Mouse (Mus musculus) C2C12 (cell line): ENCODE measurements around the gene Calr4. TPM values are rescaled to one million over a fixed set of nuclear protein-coding genes. Genes with fewer than 3 reads are reported as not detected.

ENCODE experiments used
- H3K27me3 ChIP-seq: one replicate; pipeline ENCODE4 v1.6.1; 2011; ENCODE audit not compliant: control insufficient read depth, insufficient read depth, insufficient read length
- H3K36me3 ChIP-seq: one replicate; pipeline ENCODE4 v1.6.1; 2011; ENCODE audit not compliant: control insufficient read depth, insufficient read depth
- H3K4me3 ChIP-seq: one replicate; pipeline ENCODE4 v1.5.1; 2011; ENCODE audit warnings: mild to moderate bottlenecking, control low read depth; ENCODE audit not compliant: poor library complexity, insufficient read depth, severe bottlenecking
- H3K79me2 ChIP-seq: one replicate; pipeline ENCODE4 v1.6.1; 2011; ENCODE audit not compliant: control insufficient read depth, insufficient read depth
- H3K79me3 ChIP-seq: one replicate; pipeline ENCODE4 v1.6.1; 2011; ENCODE audit warnings: low read depth, control low read depth
- H3ac ChIP-seq: one replicate; pipeline ENCODE3; 2011; ENCODE audit warnings: low read depth; ENCODE audit not compliant: control insufficient read depth, insufficient read length
- CEBPB ChIP-seq: IDR thresholded peaks from one replicate; pipeline ENCODE4 v1.6.1; 2011; ENCODE audit warnings: low read depth, mild to moderate bottlenecking, control low read depth, moderate library complexity
- CTCF ChIP-seq: IDR thresholded peaks from one replicate; pipeline ENCODE4 v1.5.1; 2011; ENCODE audit not compliant: control insufficient read depth, insufficient read depth, insufficient read length
- FOSL1 ChIP-seq: IDR thresholded peaks from one replicate; pipeline ENCODE4 v1.8.0; 2011; ENCODE audit warnings: mild to moderate bottlenecking, low read length; ENCODE audit not compliant: poor library complexity, insufficient read depth, severe bottlenecking
- MAX ChIP-seq: IDR thresholded peaks from one replicate; pipeline ENCODE4 v1.6.1; 2011; ENCODE audit warnings: mild to moderate bottlenecking, control low read depth
- MYOD1 ChIP-seq: IDR thresholded peaks from one replicate; pipeline ENCODE4 v1.6.1; 2011; ENCODE audit warnings: low read depth; ENCODE audit not compliant: control insufficient read depth, insufficient read length
- MYOG ChIP-seq: IDR thresholded peaks from one replicate; pipeline ENCODE4 v1.6.1; 2011; ENCODE audit not compliant: control insufficient read depth, insufficient read length; ENCODE audit errors: extremely low read depth
- USF1 ChIP-seq: IDR thresholded peaks from one replicate; pipeline ENCODE4 v1.6.1; 2011; ENCODE audit warnings: low read depth, mild to moderate bottlenecking, control low read depth, moderate library complexity
- polyA plus RNA-seq: library from polyadenylated mRNA; unstranded; fragments of >200 nt; fragmentation: generic; extraction: Trizol; gene quantifications from one replicate; pipeline ENCODE4 v1.2.1, GENCODE M21; 2012; ENCODE audit warnings: missing spikeins

The Calr4 gene
- polyA plus RNA-seq, 1 experiment, result 0.04 TPM

- H3K27me3 ChIP-seq, result no peaks in the 10 kb centered on the region
- H3K4me3 ChIP-seq, result no peak overlapping the region
- H3K79me3 ChIP-seq, result peaks cover 14% of the 10 kb centered on the region
- no peak overlapping the region for H3ac ChIP-seq
- no peak for TF ChIP-seq FOSL1
- no peak for TF ChIP-seq MYOG
- no peak for TF ChIP-seq CEBPB
- peaks cover 51% of the 10 kb centered on the region for H3K79me2 ChIP-seq
- no peaks in the 10 kb centered on the region for H3K36me3 ChIP-seq
These were observed 35.2 kb upstream of the Calr4 start for GRCm38 (mm10) chr4:109199069-109199468.

GRCm38 (mm10) chr4:109201582-109202424, 32.5 kb upstream of the Calr4 start, which contains the start of gene Osbpl9:
Osbpl9 (minus strand) TSS chr4:109202272.
- no peaks in the 10 kb centered on the region for H3K36me3 ChIP-seq
- H3ac ChIP-seq, result peak within 1 kb of the TSS; percentile 76
- peaks cover 34% of the 10 kb centered on the region for H3K79me2 ChIP-seq
- H3K27me3 ChIP-seq, result no peaks in the 10 kb centered on the region
- TF ChIP-seq MAX, result peak; percentile 33
- no peak for TF ChIP-seq FOSL1
- TF ChIP-seq CEBPB, result no peak
- peak within 1 kb of the TSS; percentile 78 for H3K4me3 ChIP-seq
- peaks cover 11% of the 10 kb centered on the region for H3K79me3 ChIP-seq

- H3K4me3 ChIP-seq, result no peak overlapping the region
- no peak overlapping the region for H3ac ChIP-seq
- H3K36me3 ChIP-seq, result no peaks in the 10 kb centered on the region
- TF ChIP-seq FOSL1 (no peak), CTCF (no peak), MYOG (no peak), MAX (no peak), CEBPB (no peak), USF1 (no peak), MYOD1 (no peak)
- H3K79me3 ChIP-seq, result peaks cover 9% of the 10 kb centered on the region
- H3K27me3 ChIP-seq, result no peaks in the 10 kb centered on the region
- peaks cover 23% of the 10 kb centered on the region for H3K79me2 ChIP-seq
These were observed 30.4 kb upstream of the Calr4 start for GRCm38 (mm10) chr4:109203931-109204330.

GRCm38 (mm10) chr4:109204416-109204815, 29.9 kb upstream of the Calr4 start:
- H3K36me3 ChIP-seq, result no peaks in the 10 kb centered on the region
- TF ChIP-seq CEBPB, result peak; percentile 9
- TF ChIP-seq MYOD1, result no peak
- no peak overlapping the region for H3K4me3 ChIP-seq
- H3ac ChIP-seq, result no peak overlapping the region
- peaks cover 18% of the 10 kb centered on the region for H3K79me2 ChIP-seq
- peaks cover 8% of the 10 kb centered on the region for H3K79me3 ChIP-seq
- H3K27me3 ChIP-seq, result no peaks in the 10 kb centered on the region

GRCm38 (mm10) chr4:109207524-109207923, 26.8 kb upstream of the Calr4 start:
- H3K79me2 ChIP-seq, result no peaks in the 10 kb centered on the region
- no peak overlapping the region for H3K4me3 ChIP-seq

GRCm38 (mm10) chr4:109210253-109210652, 24.0 kb upstream of the Calr4 start:
- H3K36me3 ChIP-seq, result no peaks in the 10 kb centered on the region
- no peaks in the 10 kb centered on the region for H3K27me3 ChIP-seq
- H3K79me3 ChIP-seq, result no peaks in the 10 kb centered on the region
- H3K4me3 ChIP-seq, result no peak overlapping the region
- no peaks in the 10 kb centered on the region for H3K79me2 ChIP-seq
- TF ChIP-seq CEBPB (no peak), MAX (no peak), USF1 (no peak)
- H3ac ChIP-seq, result no peak overlapping the region

More at GRCm38 (mm10) chr4:109207524-109207923, 26.8 kb upstream of the Calr4 start:
- TF ChIP-seq CEBPB, result no peak
- TF ChIP-seq MAX, result no peak
- no peak for TF ChIP-seq USF1
- TF ChIP-seq MYOG, result no peak
- no peak for TF ChIP-seq FOSL1
- no peak for TF ChIP-seq CTCF
- TF ChIP-seq MYOD1, result no peak
- Histone ChIP-seq H3K36me3 (no peaks in the 10 kb centered on the region), H3K79me3 (no peaks in the 10 kb centered on the region), H3K27me3 (no peaks in the 10 kb centered on the region), H3ac (no peak overlapping the region)

- no peaks in the 10 kb centered on the region for H3K36me3 ChIP-seq
- H3K27me3 ChIP-seq, result no peaks in the 10 kb centered on the region
- no peaks in the 10 kb centered on the region for H3K79me3 ChIP-seq
- no peaks in the 10 kb centered on the region for H3K79me2 ChIP-seq
- no peak for TF ChIP-seq CEBPB
- TF ChIP-seq MYOD1, result no peak
- no peak for TF ChIP-seq CTCF
- TF ChIP-seq MYOG, result no peak
- no peak for TF ChIP-seq FOSL1
- TF ChIP-seq USF1, result no peak
- no peak for TF ChIP-seq MAX
- no peak overlapping the region for H3K4me3 ChIP-seq
- no peak overlapping the region for H3ac ChIP-seq
These were observed 23.4 kb upstream of the Calr4 start for GRCm38 (mm10) chr4:109210881-109211280.
